Mouse (Mus musculus): Measurements from ENCODE around the gene Gm6525. TPM values are rescaled to one million over a fixed set of nuclear protein-coding genes. Genes with fewer than 3 reads are reported as not detected.

The Gm6525 gene
- polyA plus RNA-seq, 1 experiment: not detected

DNA sequence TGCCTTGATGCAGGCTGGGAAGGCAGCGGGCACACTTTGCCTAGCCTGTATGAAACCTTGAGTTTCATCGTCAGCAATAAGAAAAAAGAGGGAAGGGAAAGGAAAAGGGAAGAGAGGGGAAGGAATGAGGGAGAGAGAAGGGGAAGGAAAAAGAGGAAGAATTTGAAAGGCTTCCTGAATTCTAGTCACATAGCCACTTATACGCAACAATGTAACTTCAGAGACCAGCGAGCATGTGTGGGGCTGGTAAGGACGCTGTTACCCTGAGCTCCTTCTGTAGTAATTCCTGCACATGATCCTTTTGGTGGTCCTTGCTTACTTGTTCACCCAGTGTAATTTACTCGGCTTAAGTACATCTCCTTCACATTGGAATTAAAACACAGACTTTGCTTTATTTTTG is 5.0 kb upstream of the Gm6525 start:
- 91% methylated on average over 6 of the region's 6 CpGs for WGBS
- no peak for TF ChIP-seq POLR2A (IDR thresholded peaks at IDR 0.05; ENCODE audit: low read depth, low read length)
- TF ChIP-seq CTCF (conservative IDR thresholded peaks at IDR 0.05; ENCODE audit: insufficient read depth, insufficient read length, low read depth, low read length): no peak
- no peak for DNase-seq
- H3K4me3 ChIP-seq (ENCODE audit: insufficient read depth, low read depth, low read length): no peak overlapping the region
- H3K27ac ChIP-seq (ENCODE audit: insufficient read depth, low read depth, low read length): no peak overlapping the region
- no peaks in the 10 kb centered on the region for H3K27me3 ChIP-seq (replicated peaks; ENCODE audit: control insufficient read depth, insufficient read depth, low read length)
- H3K36me3 ChIP-seq (ENCODE audit: control insufficient read depth, insufficient read depth, low read length): peaks cover 4% of the 10 kb centered on the region
- no peaks in the 10 kb centered on the region for H3K4me1 ChIP-seq (ENCODE audit: control insufficient read depth, insufficient read depth, low read length)

DNA sequence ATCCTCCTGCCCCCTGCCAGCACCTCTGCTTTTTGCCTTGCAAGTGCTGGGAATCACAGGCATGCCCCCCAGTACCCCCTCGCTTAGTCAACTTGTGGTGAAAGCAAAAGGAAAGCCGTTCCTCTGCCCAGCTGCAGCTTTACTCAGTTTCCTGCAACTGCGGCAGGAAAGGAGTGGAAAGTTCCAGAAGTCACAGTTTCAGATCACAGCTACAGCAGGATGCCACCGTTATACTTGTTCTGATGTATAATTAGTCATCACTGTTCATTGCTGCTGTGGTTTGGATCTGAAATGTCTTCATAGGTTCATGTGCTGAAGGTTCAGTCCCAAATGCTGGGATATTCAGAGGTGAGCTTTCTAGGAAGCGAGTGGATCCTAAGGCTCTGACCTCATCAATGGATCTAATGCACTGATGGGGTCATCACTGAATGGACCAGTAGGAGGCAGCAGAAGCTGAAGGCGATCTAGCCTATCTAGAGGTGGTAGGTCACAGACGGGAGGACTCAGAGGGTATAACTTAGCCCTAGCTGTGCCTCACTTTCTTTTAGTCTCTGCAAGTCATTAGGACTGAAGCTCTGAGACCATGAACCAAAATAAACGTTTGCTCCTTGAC is 4.4 kb upstream of the Gm6525 start:
- 77% methylated on average over 8 of the region's 8 CpGs for WGBS
- H3K36me3 ChIP-seq (ENCODE audit: control insufficient read depth, insufficient read depth, low read length): peaks cover 4% of the 10 kb centered on the region
- no peak for DNase-seq

DNA sequence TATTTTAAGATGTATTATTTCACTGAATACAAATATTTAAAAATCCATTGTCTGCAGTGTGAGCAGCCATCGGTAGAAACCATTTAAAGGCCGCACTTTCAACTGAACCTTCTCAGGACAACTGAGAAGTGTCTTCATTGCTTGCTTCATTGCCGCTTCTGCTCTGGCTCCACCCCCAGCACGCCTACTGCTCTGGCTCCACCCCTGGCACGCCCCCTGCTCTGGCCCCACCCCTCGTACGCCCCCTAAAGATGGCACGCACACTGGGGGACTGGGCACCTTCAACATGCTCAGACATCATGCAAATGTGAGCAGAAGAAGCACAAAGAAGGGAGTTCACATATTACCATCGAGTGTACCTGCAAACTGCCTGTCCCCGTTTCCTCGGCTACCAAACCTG is 1.5 kb upstream of the Gm6525 start:
- H3K4me1 ChIP-seq (ENCODE audit: control insufficient read depth, insufficient read depth, low read length): no peaks in the 10 kb centered on the region
- TF ChIP-seq POLR2A (IDR thresholded peaks at IDR 0.05; ENCODE audit: low read depth, low read length) (no peak), CTCF (conservative IDR thresholded peaks at IDR 0.05; ENCODE audit: insufficient read depth, insufficient read length, low read depth, low read length) (no peak)
- H3K27ac ChIP-seq (ENCODE audit: insufficient read depth, low read depth, low read length): no peak overlapping the region
- H3K27me3 ChIP-seq (replicated peaks; ENCODE audit: control insufficient read depth, insufficient read depth, low read length): no peaks in the 10 kb centered on the region
- no peaks in the 10 kb centered on the region; the same call in 1 of the 2 replicates for H3K36me3 ChIP-seq (ENCODE audit: control insufficient read depth, insufficient read depth, low read length)
- no peak overlapping the region for H3K4me3 ChIP-seq (ENCODE audit: insufficient read depth, low read depth, low read length)
- WGBS: 64% methylated on average over 11 of the region's 11 CpGs
- DNase-seq: no peak

More for the DNA sequence above, 4.4 kb upstream of the Gm6525 start:
- TF ChIP-seq CTCF (conservative IDR thresholded peaks at IDR 0.05; ENCODE audit: insufficient read depth, insufficient read length, low read depth, low read length) (peak; percentile 39), POLR2A (IDR thresholded peaks at IDR 0.05; ENCODE audit: low read depth, low read length) (no peak)
- H3K27ac ChIP-seq (ENCODE audit: insufficient read depth, low read depth, low read length): no peak overlapping the region
- no peaks in the 10 kb centered on the region for H3K4me1 ChIP-seq (ENCODE audit: control insufficient read depth, insufficient read depth, low read length)
- no peak overlapping the region for H3K4me3 ChIP-seq (ENCODE audit: insufficient read depth, low read depth, low read length)
- H3K27me3 ChIP-seq (replicated peaks; ENCODE audit: control insufficient read depth, insufficient read depth, low read length): no peaks in the 10 kb centered on the region

DNA sequence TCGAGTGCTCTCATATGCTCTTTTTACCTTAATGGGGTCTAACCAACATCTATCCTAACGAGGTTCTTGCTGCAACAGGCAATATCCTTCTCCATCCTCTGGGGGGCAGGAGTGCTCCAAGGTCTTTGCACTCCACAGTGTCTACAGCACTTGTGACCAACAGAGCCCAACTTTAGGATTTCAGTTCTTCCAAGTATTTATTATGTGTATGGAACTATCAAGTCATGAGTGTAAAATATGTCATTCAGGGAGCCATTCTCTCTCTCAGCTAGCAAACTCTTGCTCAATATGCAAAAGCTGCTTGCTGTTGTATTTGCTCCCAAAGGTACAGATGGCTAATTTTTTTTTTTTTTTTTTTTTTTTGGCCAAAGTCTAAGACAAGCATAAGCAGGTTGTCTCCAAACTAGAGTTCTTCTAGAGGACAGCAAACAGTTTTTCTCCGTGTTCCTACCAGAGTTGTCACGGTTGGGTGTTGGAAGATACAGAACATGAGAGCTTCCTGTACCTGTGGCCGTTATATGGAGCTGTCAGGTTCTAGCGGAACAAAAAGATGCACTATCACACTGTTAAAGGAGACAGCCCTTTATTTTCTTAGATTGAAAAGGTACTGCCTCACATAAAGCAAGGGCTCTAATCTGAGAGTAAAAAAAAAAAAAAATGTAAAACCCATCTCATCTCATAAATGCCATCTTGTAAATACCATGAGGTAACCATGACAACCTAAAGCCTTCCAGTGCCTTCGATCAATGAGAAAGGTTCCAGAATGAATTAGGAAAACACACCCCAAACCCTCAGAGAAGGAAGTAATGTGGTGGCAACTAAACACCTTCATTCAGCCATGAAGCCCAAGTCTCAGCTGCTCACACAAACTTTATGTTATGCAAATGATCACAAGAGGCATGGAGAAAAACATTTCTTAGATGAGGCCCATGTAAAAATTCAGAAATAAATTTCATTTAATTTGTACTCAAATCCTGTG is 1.7 kb downstream of the Gm6525 start:
- no peak overlapping the region for H3K4me3 ChIP-seq (ENCODE audit: insufficient read depth, low read depth, low read length)
- no peak overlapping the region for H3K27ac ChIP-seq (ENCODE audit: insufficient read depth, low read depth, low read length)
- H3K27me3 ChIP-seq (replicated peaks; ENCODE audit: control insufficient read depth, insufficient read depth, low read length): no peaks in the 10 kb centered on the region
- TF ChIP-seq CTCF (conservative IDR thresholded peaks at IDR 0.05; ENCODE audit: insufficient read depth, insufficient read length, low read depth, low read length) (peak; percentile 94), POLR2A (IDR thresholded peaks at IDR 0.05; ENCODE audit: low read depth, low read length) (no peak)
- no peaks in the 10 kb centered on the region for H3K4me1 ChIP-seq (ENCODE audit: control insufficient read depth, insufficient read depth, low read length)
- WGBS: 47% methylated on average over 7 of the region's 7 CpGs
- peak; percentile 87 for DNase-seq
- H3K36me3 ChIP-seq (ENCODE audit: control insufficient read depth, insufficient read depth, low read length): no peaks in the 10 kb centered on the region

DNA sequence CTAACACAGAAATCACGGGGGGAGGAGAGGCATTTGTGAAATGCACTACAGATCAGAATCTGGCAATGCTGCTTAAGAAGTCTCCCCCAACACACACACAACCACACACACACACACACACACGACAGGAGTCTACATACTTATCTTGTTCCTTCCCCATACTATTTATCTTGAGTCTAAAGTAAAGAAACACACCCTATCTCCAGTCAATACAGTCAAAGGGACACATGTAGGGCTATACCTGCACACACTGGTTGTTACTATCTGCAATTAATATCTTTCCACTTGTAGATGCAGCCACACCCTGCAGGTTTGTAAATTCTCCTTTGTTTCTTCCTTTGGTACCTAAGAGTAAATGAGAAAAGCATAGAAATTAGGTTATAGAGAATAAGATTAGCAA is 3.9 kb downstream of the Gm6525 start:
- TF ChIP-seq POLR2A (IDR thresholded peaks at IDR 0.05; ENCODE audit: low read depth, low read length): no peak
- TF ChIP-seq CTCF (conservative IDR thresholded peaks at IDR 0.05; ENCODE audit: insufficient read depth, insufficient read length, low read depth, low read length): no peak
- 83% methylated on average over 2 of the region's 2 CpGs for WGBS
- Histone ChIP-seq H3K36me3 (ENCODE audit: control insufficient read depth, insufficient read depth, low read length) (no peaks in the 10 kb centered on the region), H3K4me1 (ENCODE audit: control insufficient read depth, insufficient read depth, low read length) (no peaks in the 10 kb centered on the region), H3K4me3 (ENCODE audit: insufficient read depth, low read depth, low read length) (no peak overlapping the region), H3K27me3 (replicated peaks; ENCODE audit: control insufficient read depth, insufficient read depth, low read length) (no peaks in the 10 kb centered on the region), H3K27ac (ENCODE audit: insufficient read depth, low read depth, low read length) (no peak overlapping the region)
- DNase-seq: no peak

DNA sequence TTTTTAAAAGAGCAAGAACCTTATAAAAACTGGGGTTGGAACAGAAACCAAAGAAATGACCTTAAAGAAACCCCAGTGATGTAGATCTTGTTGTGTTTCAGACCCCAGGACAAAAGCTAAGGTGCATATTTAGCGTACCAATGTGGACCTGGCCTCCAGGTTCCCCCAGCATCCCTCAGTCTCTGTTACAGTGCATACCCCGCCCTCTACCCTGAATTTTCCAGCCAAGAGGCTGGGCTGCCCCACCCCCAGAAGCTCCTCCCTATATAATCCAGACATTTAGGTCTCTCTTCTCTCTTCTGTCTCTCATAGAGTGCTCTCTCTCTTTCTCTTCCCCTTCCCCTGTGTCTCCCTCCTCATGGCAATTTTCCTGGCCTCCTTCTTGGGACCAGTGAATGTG is 6.4 kb downstream of the Gm6525 start:
- 94% methylated on average over 2 of the region's 2 CpGs for WGBS
- DNase-seq: no peak
- no peaks in the 10 kb centered on the region for H3K27me3 ChIP-seq (replicated peaks; ENCODE audit: control insufficient read depth, insufficient read depth, low read length)
- TF ChIP-seq CTCF (conservative IDR thresholded peaks at IDR 0.05; ENCODE audit: insufficient read depth, insufficient read length, low read depth, low read length) (no peak), POLR2A (IDR thresholded peaks at IDR 0.05; ENCODE audit: low read depth, low read length) (no peak)
- H3K4me3 ChIP-seq (ENCODE audit: insufficient read depth, low read depth, low read length): no peak overlapping the region
- no peak overlapping the region for H3K27ac ChIP-seq (ENCODE audit: insufficient read depth, low read depth, low read length)
- H3K36me3 ChIP-seq (ENCODE audit: control insufficient read depth, insufficient read depth, low read length): no peaks in the 10 kb centered on the region
- H3K4me1 ChIP-seq (ENCODE audit: control insufficient read depth, insufficient read depth, low read length): no peaks in the 10 kb centered on the region

DNA sequence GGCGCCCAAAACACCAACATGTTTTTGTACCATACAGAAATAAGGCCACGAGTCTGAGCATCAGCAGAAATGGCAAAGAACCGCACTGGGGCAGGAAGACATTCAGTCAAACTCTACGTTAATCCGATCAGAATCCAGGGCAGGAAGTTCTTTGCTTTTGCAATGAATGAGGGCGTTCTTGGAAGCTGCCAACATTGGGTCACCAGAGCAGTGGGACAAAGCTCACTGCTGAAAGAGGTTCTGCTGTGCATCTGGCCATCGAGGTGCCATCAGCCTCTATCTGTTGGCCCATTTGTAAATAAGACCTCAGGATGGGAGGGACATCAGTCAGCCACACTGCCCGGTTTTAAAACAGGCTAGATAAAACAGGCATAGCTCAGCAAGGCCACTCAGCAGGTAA is 7.2 kb downstream of the Gm6525 start:
- Histone ChIP-seq H3K4me3 (ENCODE audit: insufficient read depth, low read depth, low read length) (no peak overlapping the region), H3K27me3 (replicated peaks; ENCODE audit: control insufficient read depth, insufficient read depth, low read length) (no peaks in the 10 kb centered on the region), H3K27ac (ENCODE audit: insufficient read depth, low read depth, low read length) (no peak overlapping the region), H3K4me1 (ENCODE audit: control insufficient read depth, insufficient read depth, low read length) (no peaks in the 10 kb centered on the region), H3K36me3 (ENCODE audit: control insufficient read depth, insufficient read depth, low read length) (no peaks in the 10 kb centered on the region)
- peak; percentile 10 for DNase-seq
- 51% methylated on average over 8 of the region's 8 CpGs for WGBS
- no peak for TF ChIP-seq CTCF (conservative IDR thresholded peaks at IDR 0.05; ENCODE audit: insufficient read depth, insufficient read length, low read depth, low read length)
- TF ChIP-seq POLR2A (IDR thresholded peaks at IDR 0.05; ENCODE audit: low read depth, low read length): no peak
